Mouse (Mus musculus) leukemia stem cell, adult 10-12 weeks (primary cell): Measurements from ENCODE around the gene Vgll3. TPM values are rescaled to one million over a fixed set of nuclear protein-coding genes. Genes with fewer than 3 reads are reported as not detected.

Source experiments
- polyA plus RNA-seq: library from polyadenylated mRNA; stranded (reverse); fragments of >175 nt; gene quantifications from 2 replicates; pipeline ENCODE4 v1.2.3, GENCODE M21; 2012; ENCODE audit warnings: low replicate concordance

Gene Vgll3
- 0.02 and 0.16 TPM in 2 replicates for polyA plus RNA-seq

GRCm38 (mm10) chr16:65814918-65815881 is at the start of gene Vgll3:
Vgll3 (plus strand) TSS chr16:65815257.

